Mouse (Mus musculus) midbrain, embryonic 10.5 days (tissue): ENCODE data around the gene Mcoln1. TPM values are rescaled to one million over a fixed set of nuclear protein-coding genes. Genes with fewer than 3 reads are reported as not detected.

Experiments used
- DNase-seq: peaks from one replicate; pipeline ENCODE4 v3.0.0-alpha.2; 2017; ENCODE audit warnings: low spot score
- H3K27ac ChIP-seq: fragments of 300-500 bp; sonication (generic); replicated peaks from 2 replicates; pipeline ENCODE4 v1.5.1; 2016; ENCODE audit warnings: mild to moderate bottlenecking
- H3K27me3 ChIP-seq: fragments of 300-500 bp; sonication (generic); 2 replicates; pipeline ENCODE4 v1.6.1; 2016; ENCODE audit warnings: low read depth, mild to moderate bottlenecking; ENCODE audit not compliant: poor library complexity, severe bottlenecking
- H3K36me3 ChIP-seq: fragments of 300-500 bp; sonication (generic); 2 replicates; pipeline ENCODE4 v1.6.1; 2016; ENCODE audit warnings: mild to moderate bottlenecking, moderate library complexity
- H3K4me1 ChIP-seq: fragments of 300-500 bp; sonication (generic); 2 replicates; pipeline ENCODE4 v1.6.1; 2016
- H3K4me3 ChIP-seq: fragments of 300-500 bp; sonication (generic); 2 replicates; pipeline ENCODE4 v1.5.1; 2016; ENCODE audit warnings: mild to moderate bottlenecking, moderate library complexity
- H3K9me3 ChIP-seq: fragments of 300-500 bp; sonication (generic); replicated peaks from 2 replicates; pipeline ENCODE4 v1.6.1; 2016; ENCODE audit warnings: mild to moderate bottlenecking
- WGBS: fragments of 180-500 bp; shearing (Covaris S2); methylation state at CpG from one replicate; pipeline ENCODE4 v1.1.7; 2016; 5-methylcytosine and 5-hydroxymethylcytosine counted together
- polyA plus RNA-seq: library from polyadenylated mRNA; unstranded; fragments of >200 nt; fragmentation: Nextera tagmentation; extraction: Ambion mirVana; gene quantifications from 2 replicates; pipeline ENCODE4 v1.2.1, GENCODE M21; 2016

The Mcoln1 gene
- 62.0 and 69.6 TPM in 2 replicates for polyA plus RNA-seq

GRCm38 (mm10) chr8:3500235-3501090 lies at the start of gene Mcoln1:
TSS of gene Mcoln1 (plus strand) at chr8:3500457.
- Histone ChIP-seq H3K27ac (peak within 1 kb of the TSS; percentile 93), H3K4me3 (peak within 1 kb of the TSS; percentile 85), H3K4me1 (peaks cover 32% of the 10 kb centered on the region), H3K36me3 (peaks cover 34% of the 10 kb centered on the region), H3K9me3 (peaks cover 11% of the 10 kb centered on the region), H3K27me3 (no peaks in the 10 kb centered on the region)
- WGBS, result under 1% methylated on average over 70 of the region's 70 CpGs
- peak; percentile 99 for DNase-seq

- Histone ChIP-seq H3K9me3 (no peaks in the 10 kb centered on the region), H3K27me3 (no peaks in the 10 kb centered on the region), H3K4me3 (no peak overlapping the region), H3K36me3 (peaks cover 91% of the 10 kb centered on the region), H3K27ac (no peak overlapping the region), H3K4me1 (no peaks in the 10 kb centered on the region)
- DNase-seq, result peak; percentile 51
- 36% methylated on average over 5 of the region's 5 CpGs for WGBS
These were observed 49.6 kb upstream of the Mcoln1 start for GRCm38 (mm10) chr8:3450670-3451069.

- WGBS, result 95% methylated on average over 25 of the region's 25 CpGs
- Histone ChIP-seq H3K9me3 (no peaks in the 10 kb centered on the region), H3K4me3 (no peak overlapping the region), H3K27ac (no peak overlapping the region), H3K36me3 (peaks cover 93% of the 10 kb centered on the region), H3K4me1 (no peaks in the 10 kb centered on the region), H3K27me3 (no peaks in the 10 kb centered on the region)
- no peak for DNase-seq
These were observed 48.3 kb upstream of the Mcoln1 start for GRCm38 (mm10) chr8:3451992-3452391.

GRCm38 (mm10) chr8:3463248-3463647 lies 37.0 kb upstream of the Mcoln1 start:
- WGBS, result 89% methylated on average over 2 of the region's 2 CpGs
- Histone ChIP-seq H3K4me3 (no peak overlapping the region), H3K27ac (no peak overlapping the region), H3K4me1 (peaks cover 10% of the 10 kb centered on the region), H3K27me3 (no peaks in the 10 kb centered on the region), H3K36me3 (peaks cover 12% of the 10 kb centered on the region), H3K9me3 (no peaks in the 10 kb centered on the region)
- DNase-seq, result no peak

- no peaks in the 10 kb centered on the region for H3K9me3 ChIP-seq
- no peak overlapping the region for H3K4me3 ChIP-seq
- peaks cover 2% of the 10 kb centered on the region; the same call in 1 of the 2 replicates for H3K36me3 ChIP-seq
- WGBS, result 66% methylated on average over 5 of the region's 5 CpGs
- no peaks in the 10 kb centered on the region for H3K27me3 ChIP-seq
- DNase-seq, result peak; percentile 53
- H3K27ac ChIP-seq, result 0 out of 2 replicates have a peak overlapping the region, but pooled peaks have one; percentile 13
- H3K4me1 ChIP-seq, result peaks cover 11% of the 10 kb centered on the region
These were observed 35.9 kb upstream of the Mcoln1 start for GRCm38 (mm10) chr8:3464309-3464708.

- peak; percentile 99 for DNase-seq
- Histone ChIP-seq H3K27me3 (no peaks in the 10 kb centered on the region), H3K36me3 (no peaks in the 10 kb centered on the region), H3K27ac (peak within 1 kb of the TSS; percentile 96), H3K4me1 (peaks cover 11% of the 10 kb centered on the region), H3K4me3 (peak within 1 kb of the TSS; percentile 58), H3K9me3 (no peaks in the 10 kb centered on the region)
- 9% methylated on average over 32 of the region's 32 CpGs for WGBS
These were observed 33.0 kb upstream of the Mcoln1 start, which contains the start of gene Pex11g for GRCm38 (mm10) chr8:3467006-3467885. TSS of gene Pex11g (minus strand) at chr8:3467680.

- H3K4me3 ChIP-seq, result peak overlapping the region; percentile 58
- H3K9me3 ChIP-seq, result no peaks in the 10 kb centered on the region
- WGBS, result 51% methylated on average over 9 of the region's 9 CpGs
- peak overlapping the region; percentile 96 for H3K27ac ChIP-seq
- no peaks in the 10 kb centered on the region for H3K27me3 ChIP-seq
- no peaks in the 10 kb centered on the region for H3K36me3 ChIP-seq
- H3K4me1 ChIP-seq, result peaks cover 11% of the 10 kb centered on the region
- no peak for DNase-seq
These were observed 32.2 kb upstream of the Mcoln1 start for GRCm38 (mm10) chr8:3467886-3468545.

GRCm38 (mm10) chr8:3468838-3469237 lies 31.4 kb upstream of the Mcoln1 start:
- WGBS, result 81% methylated on average over 1 of the region's 1 CpGs
- Histone ChIP-seq H3K36me3 (no peaks in the 10 kb centered on the region), H3K27me3 (no peaks in the 10 kb centered on the region), H3K9me3 (no peaks in the 10 kb centered on the region), H3K4me3 (no peak overlapping the region), H3K27ac (no peak overlapping the region), H3K4me1 (peaks cover 11% of the 10 kb centered on the region)
- DNase-seq, result no peak

- no peaks in the 10 kb centered on the region for H3K9me3 ChIP-seq
- no peak within 1 kb of the TSS for H3K27ac ChIP-seq
- no peak for DNase-seq
- peaks cover 7% of the 10 kb centered on the region for H3K27me3 ChIP-seq
- no peaks in the 10 kb centered on the region for H3K36me3 ChIP-seq
- H3K4me3 ChIP-seq, result no peak within 1 kb of the TSS
- H3K4me1 ChIP-seq, result peaks cover 11% of the 10 kb centered on the region
These were observed 29.7 kb upstream of the Mcoln1 start, which contains the start of gene Tex45 for GRCm38 (mm10) chr8:3470562-3470961. TSS of gene Tex45 (plus strand) at chr8:3470862.

- H3K36me3 ChIP-seq, result no peaks in the 10 kb centered on the region
- 30% methylated on average over 37 of the region's 37 CpGs for WGBS
- DNase-seq, result no peak
- peak overlapping the region; percentile 40 for H3K4me3 ChIP-seq
- H3K27ac ChIP-seq, result no peak overlapping the region; the same call in 1 of the 2 replicates
- H3K4me1 ChIP-seq, result no peaks in the 10 kb centered on the region
- peaks cover 30% of the 10 kb centered on the region for H3K27me3 ChIP-seq
- H3K9me3 ChIP-seq, result no peaks in the 10 kb centered on the region
These were observed 24.4 kb upstream of the Mcoln1 start for GRCm38 (mm10) chr8:3475715-3476429.

GRCm38 (mm10) chr8:3480221-3480785 lies 20.0 kb upstream of the Mcoln1 start:
- Histone ChIP-seq H3K36me3 (no peaks in the 10 kb centered on the region), H3K4me1 (no peaks in the 10 kb centered on the region), H3K27me3 (peaks cover 25% of the 10 kb centered on the region), H3K27ac (no peak overlapping the region), H3K4me3 (no peak overlapping the region), H3K9me3 (no peaks in the 10 kb centered on the region)
- no peak for DNase-seq
- 84% methylated on average over 4 of the region's 4 CpGs for whole genome bisulfite sequencing
